Mouse (Mus musculus): Measurements from ENCODE around the gene Lcn8. TPM values are rescaled to one million over a fixed set of nuclear protein-coding genes. Genes with fewer than 3 reads are reported as not detected.
A peak's percentile ranks its signal among the peaks of the same experiment; 100 is the strongest.
"Not testable (repeated sequence)": the region's sequence is repeated elsewhere in the genome, so short reads cannot be mapped to it uniquely, and the experiment has no call there.

Gene Lcn8
- polyA plus RNA-seq, 1 experiment from 2014 or later = not detected

- Histone ChIP-seq H3K27ac (replicated peaks; ENCODE audit: low read depth, low read length) (no peak overlapping the region), H3K27me3 (ENCODE audit: control insufficient read depth, insufficient read depth, low read length) (no peaks in the 10 kb centered on the region), H3K4me1 (ENCODE audit: control insufficient read depth, insufficient read depth, low read length) (no peaks in the 10 kb centered on the region), H3K9ac (replicated peaks; ENCODE audit: low read length) (no peak overlapping the region), H3K4me2 (ENCODE audit: low read length) (no peak overlapping the region), H3K4me3 (replicated peaks; ENCODE audit: low read depth, low read length) (no peak overlapping the region), H3K9me3 (ENCODE audit: control insufficient read depth, low read length) (no peaks in the 10 kb centered on the region), H3K36me3 (ENCODE audit: control insufficient read depth, insufficient read depth, low read length) (no peaks in the 10 kb centered on the region)
- DNase-seq (no peak), ATAC-seq (ENCODE audit: low FRiP score, low TSS enrichment) (no peak)
- WGBS = 72% methylated on average over 4 of the region's 4 CpGs
Observed at GRCm38 (mm10) chr2:25686941-25687340, 34.0 kb downstream of the Lcn8 start.

- H3K36me3 ChIP-seq (ENCODE audit: control insufficient read depth, insufficient read depth, low read length) = no peaks in the 10 kb centered on the region
- DNase-seq = peak; percentile 80
- H3K27me3 ChIP-seq (ENCODE audit: control insufficient read depth, insufficient read depth, low read length) = no peaks in the 10 kb centered on the region
- no peaks in the 10 kb centered on the region for H3K4me1 ChIP-seq (ENCODE audit: control insufficient read depth, insufficient read depth, low read length)
- no peak overlapping the region for H3K9ac ChIP-seq (replicated peaks; ENCODE audit: low read length)
- H3K27ac ChIP-seq (replicated peaks; ENCODE audit: low read depth, low read length) = no peak overlapping the region
- no peak for ATAC-seq (ENCODE audit: low FRiP score, low TSS enrichment)
- H3K9me3 ChIP-seq (ENCODE audit: control insufficient read depth, low read length) = no peaks in the 10 kb centered on the region
- no peak overlapping the region for H3K4me3 ChIP-seq (replicated peaks; ENCODE audit: low read depth, low read length)
- H3K4me2 ChIP-seq (ENCODE audit: low read length) = no peak overlapping the region
Observed at GRCm38 (mm10) chr2:25694605-25695004, 41.7 kb downstream of the Lcn8 start.

- WGBS = 73% methylated on average over 4 of the region's 4 CpGs
- ATAC-seq (ENCODE audit: low FRiP score, low TSS enrichment) = no peak
- DNase-seq = no peak
- H3K4me2 ChIP-seq (ENCODE audit: low read length) = no peak overlapping the region
- no peaks in the 10 kb centered on the region for H3K9me3 ChIP-seq (ENCODE audit: control insufficient read depth, low read length)
- H3K9ac ChIP-seq (replicated peaks; ENCODE audit: low read length) = no peak overlapping the region
- no peaks in the 10 kb centered on the region for H3K27me3 ChIP-seq (ENCODE audit: control insufficient read depth, insufficient read depth, low read length)
- no peaks in the 10 kb centered on the region for H3K4me1 ChIP-seq (ENCODE audit: control insufficient read depth, insufficient read depth, low read length)
- H3K36me3 ChIP-seq (ENCODE audit: control insufficient read depth, insufficient read depth, low read length) = no peaks in the 10 kb centered on the region
- H3K27ac ChIP-seq (replicated peaks; ENCODE audit: low read depth, low read length) = no peak overlapping the region
- H3K4me3 ChIP-seq (replicated peaks; ENCODE audit: low read depth, low read length) = no peak overlapping the region
Observed at GRCm38 (mm10) chr2:25696951-25697350, 44.0 kb downstream of the Lcn8 start.

- DNase-seq (no peak), ATAC-seq (ENCODE audit: low FRiP score, low TSS enrichment) (no peak)
- 85% methylated on average over 2 of the region's 2 CpGs for WGBS
- no peaks in the 10 kb centered on the region for H3K4me1 ChIP-seq (ENCODE audit: control insufficient read depth, insufficient read depth, low read length)
- no peaks in the 10 kb centered on the region for H3K36me3 ChIP-seq (ENCODE audit: control insufficient read depth, insufficient read depth, low read length)
- H3K9me3 ChIP-seq (ENCODE audit: control insufficient read depth, low read length) = no peaks in the 10 kb centered on the region
- no peak overlapping the region for H3K4me3 ChIP-seq (replicated peaks; ENCODE audit: low read depth, low read length)
- no peak overlapping the region for H3K4me2 ChIP-seq (ENCODE audit: low read length)
- no peaks in the 10 kb centered on the region for H3K27me3 ChIP-seq (ENCODE audit: control insufficient read depth, insufficient read depth, low read length)
- no peak overlapping the region for H3K27ac ChIP-seq (replicated peaks; ENCODE audit: low read depth, low read length)
- H3K9ac ChIP-seq (replicated peaks; ENCODE audit: low read length) = no peak overlapping the region
Observed at GRCm38 (mm10) chr2:25698696-25699095, 45.8 kb downstream of the Lcn8 start.

GRCm38 (mm10) chr2:25699743-25700142 is 46.8 kb downstream of the Lcn8 start, which contains the start of gene Obp2a:
Gene Obp2a (plus strand): TSS chr2:25700043.
- not testable (repeated sequence) for H3K4me3 ChIP-seq (replicated peaks; ENCODE audit: low read depth, low read length); ATAC-seq (ENCODE audit: low FRiP score, low TSS enrichment); DNase-seq; H3K27ac ChIP-seq (replicated peaks; ENCODE audit: low read depth, low read length); H3K9me3 ChIP-seq (ENCODE audit: control insufficient read depth, low read length); H3K4me2 ChIP-seq (ENCODE audit: low read length); H3K4me1 ChIP-seq (ENCODE audit: control insufficient read depth, insufficient read depth, low read length); H3K27me3 ChIP-seq (ENCODE audit: control insufficient read depth, insufficient read depth, low read length); H3K9ac ChIP-seq (replicated peaks; ENCODE audit: low read length); H3K36me3 ChIP-seq (ENCODE audit: control insufficient read depth, insufficient read depth, low read length)
- 86% methylated on average over 3 of the region's 3 CpGs for WGBS

- no peak for DNase-seq
- Histone ChIP-seq H3K4me2 (ENCODE audit: low read length) (no peak overlapping the region), H3K9me3 (ENCODE audit: control insufficient read depth, low read length) (no peaks in the 10 kb centered on the region), H3K4me3 (replicated peaks; ENCODE audit: low read depth, low read length) (no peak overlapping the region), H3K4me1 (ENCODE audit: control insufficient read depth, insufficient read depth, low read length) (peaks cover under 1% of the 10 kb centered on the region; the same call in 1 of the 2 replicates), H3K27ac (replicated peaks; ENCODE audit: low read depth, low read length) (no peak overlapping the region), H3K27me3 (ENCODE audit: control insufficient read depth, insufficient read depth, low read length) (no peaks in the 10 kb centered on the region), H3K9ac (replicated peaks; ENCODE audit: low read length) (no peak overlapping the region), H3K36me3 (ENCODE audit: control insufficient read depth, insufficient read depth, low read length) (no peaks in the 10 kb centered on the region)
- no peak for ATAC-seq (ENCODE audit: low FRiP score, low TSS enrichment)
- 86% methylated on average over 5 of the region's 5 CpGs for WGBS
Observed at GRCm38 (mm10) chr2:25701001-25701400, 48.1 kb downstream of the Lcn8 start.

GRCm38 (mm10) chr2:25703706-25704105 is 50.8 kb downstream of the Lcn8 start:
- Histone ChIP-seq H3K9me3 (ENCODE audit: control insufficient read depth, low read length) (no peaks in the 10 kb centered on the region), H3K27me3 (ENCODE audit: control insufficient read depth, insufficient read depth, low read length) (no peaks in the 10 kb centered on the region), H3K4me1 (ENCODE audit: control insufficient read depth, insufficient read depth, low read length) (peaks cover 13% of the 10 kb centered on the region), H3K4me2 (ENCODE audit: low read length) (no peak overlapping the region), H3K27ac (replicated peaks; ENCODE audit: low read depth, low read length) (no peak overlapping the region), H3K9ac (replicated peaks; ENCODE audit: low read length) (no peak overlapping the region), H3K36me3 (ENCODE audit: control insufficient read depth, insufficient read depth, low read length) (no peaks in the 10 kb centered on the region), H3K4me3 (replicated peaks; ENCODE audit: low read depth, low read length) (no peak overlapping the region)
- ATAC-seq (ENCODE audit: low FRiP score, low TSS enrichment) = no peak
- 83% methylated on average over 4 of the region's 4 CpGs for WGBS
- no peak for DNase-seq

Other genes with a start within 250 kb of the Lcn8 start
- 0.17 and 0.26 TPM in 2 replicates for gene Fut7, start 229.9 kb upstream of the Lcn8 start, polyA plus RNA-seq (2014; fragmentation: Nextera tagmentation; extraction: Ambion mirVana)
- gene Abca2, start 224.4 kb upstream of the Lcn8 start, polyA plus RNA-seq (2014; fragmentation: Nextera tagmentation; extraction: Ambion mirVana) = 16.9 and 17.7 TPM in 2 replicates
- 1.7 and 1.9 TPM in 2 replicates for gene Clic3, start 196.3 kb upstream of the Lcn8 start, polyA plus RNA-seq (2014; fragmentation: Nextera tagmentation; extraction: Ambion mirVana)
- gene Paxx, start 192.0 kb upstream of the Lcn8 start, polyA plus RNA-seq (2014; fragmentation: Nextera tagmentation; extraction: Ambion mirVana) = 95.4 and 126 TPM in 2 replicates
- 3.7 and 71.9 TPM in 2 replicates for gene Ptgds, start 183.1 kb upstream of the Lcn8 start, polyA plus RNA-seq (2014; fragmentation: Nextera tagmentation; extraction: Ambion mirVana)
- gene Lcn12, start 159.2 kb upstream of the Lcn8 start, polyA plus RNA-seq (2014; fragmentation: Nextera tagmentation; extraction: Ambion mirVana) = not detected in 2 replicates
- gene Fbxw5, start 152.4 kb upstream of the Lcn8 start, polyA plus RNA-seq (2014; fragmentation: Nextera tagmentation; extraction: Ambion mirVana) = 110 and 117 TPM in 2 replicates
- gene C8g, start 151.4 kb upstream of the Lcn8 start, polyA plus RNA-seq (2014; fragmentation: Nextera tagmentation; extraction: Ambion mirVana) = 5.5 and 6.1 TPM in 2 replicates
- gene Traf2, start 106.2 kb upstream of the Lcn8 start, polyA plus RNA-seq (2014; fragmentation: Nextera tagmentation; extraction: Ambion mirVana) = 17.3 and 19.2 TPM in 2 replicates
- 318 and 409 TPM in 2 replicates for gene Edf1, start 95.3 kb upstream of the Lcn8 start, polyA plus RNA-seq (2014; fragmentation: Nextera tagmentation; extraction: Ambion mirVana)
- gene Mamdc4, start 78.3 kb upstream of the Lcn8 start, polyA plus RNA-seq (2014; fragmentation: Nextera tagmentation; extraction: Ambion mirVana) = 2.1 and 3.9 TPM in 2 replicates
- gene Phpt1, start 77.9 kb upstream of the Lcn8 start, polyA plus RNA-seq (2014; fragmentation: Nextera tagmentation; extraction: Ambion mirVana) = 167 and 206 TPM in 2 replicates
- 8.8 and 9.2 TPM in 2 replicates for gene Ajm1, start 71.4 kb upstream of the Lcn8 start, polyA plus RNA-seq (2014; fragmentation: Nextera tagmentation; extraction: Ambion mirVana)
- gene Rabl6, start 44.6 kb upstream of the Lcn8 start, polyA plus RNA-seq (2014; fragmentation: Nextera tagmentation; extraction: Ambion mirVana) = 60.9 and 62.6 TPM in 2 replicates
- 0.28 and 0.33 TPM in 2 replicates for gene Ccdc183, start 35.4 kb upstream of the Lcn8 start, polyA plus RNA-seq (2014; fragmentation: Nextera tagmentation; extraction: Ambion mirVana)
- 38.4 and 46.5 TPM in 2 replicates for gene Tmem141, start 31.1 kb upstream of the Lcn8 start, polyA plus RNA-seq (2014; fragmentation: Nextera tagmentation; extraction: Ambion mirVana)
- 2.8 TPM in 1 of 2 replicates, not detected in the other for gene Fcna, start 25.1 kb upstream of the Lcn8 start, polyA plus RNA-seq (2014; fragmentation: Nextera tagmentation; extraction: Ambion mirVana)
- gene Lcn5, start 4.8 kb downstream of the Lcn8 start, polyA plus RNA-seq (2014; fragmentation: Nextera tagmentation; extraction: Ambion mirVana) = not detected in 2 replicates
- gene Lcn6, start 23.7 kb downstream of the Lcn8 start, polyA plus RNA-seq (2014; fragmentation: Nextera tagmentation; extraction: Ambion mirVana) = not detected in 2 replicates
- not detected in 2 replicates for gene Lcn10, start 29.6 kb downstream of the Lcn8 start, polyA plus RNA-seq (2014; fragmentation: Nextera tagmentation; extraction: Ambion mirVana)
- gene Obp2a, start 46.9 kb downstream of the Lcn8 start, polyA plus RNA-seq (2014; fragmentation: Nextera tagmentation; extraction: Ambion mirVana) = not detected in 2 replicates
- 114 and 151 TPM in 2 replicates for gene Bmyc, start 53.6 kb downstream of the Lcn8 start, polyA plus RNA-seq (2014; fragmentation: Nextera tagmentation; extraction: Ambion mirVana)
- not detected in 2 replicates for gene Obp2b, start 83.9 kb downstream of the Lcn8 start, polyA plus RNA-seq (2014; fragmentation: Nextera tagmentation; extraction: Ambion mirVana)
- gene Lcn3, start 112.4 kb downstream of the Lcn8 start, polyA plus RNA-seq (2014; fragmentation: Nextera tagmentation; extraction: Ambion mirVana) = not detected in 2 replicates
- not detected in 2 replicates for gene Lcn11, start 123.9 kb downstream of the Lcn8 start, polyA plus RNA-seq (2014; fragmentation: Nextera tagmentation; extraction: Ambion mirVana)
- gene Gm13539, start 129.1 kb downstream of the Lcn8 start, polyA plus RNA-seq (2014; fragmentation: Nextera tagmentation; extraction: Ambion mirVana) = not detected in 2 replicates
- not detected in 2 replicates for gene Glt6d1, start 162.7 kb downstream of the Lcn8 start, polyA plus RNA-seq (2014; fragmentation: Nextera tagmentation; extraction: Ambion mirVana)
- not detected in 2 replicates for gene Lcn9, start 170.0 kb downstream of the Lcn8 start, polyA plus RNA-seq (2014; fragmentation: Nextera tagmentation; extraction: Ambion mirVana)
- gene Sohlh1, start 194.1 kb downstream of the Lcn8 start, polyA plus RNA-seq (2014; fragmentation: Nextera tagmentation; extraction: Ambion mirVana) = not detected in 2 replicates
- 10.1 and 11.3 TPM in 2 replicates for gene Kcnt1, start 210.6 kb downstream of the Lcn8 start, polyA plus RNA-seq (2014; fragmentation: Nextera tagmentation; extraction: Ambion mirVana)

Measured in midbrain, embryonic 14.5 days (tissue).